Mouse (Mus musculus): ENCODE measurements around the gene Msl2.

- TF ChIP-seq POLR2A (IDR thresholded peaks at IDR 0.05; ENCODE audit: insufficient read length, low read depth) (no peak), CEBPB (IDR thresholded peaks at IDR 0.05; ENCODE audit: insufficient read depth, poor library complexity, severe bottlenecking) (no peak), POLR2AphosphoS2 (IDR thresholded peaks at IDR 0.05; ENCODE audit: insufficient read length, low read depth) (no peak), MAX (IDR thresholded peaks at IDR 0.05; ENCODE audit: low read depth) (no peak), E2F4 (IDR thresholded peaks at IDR 0.05; ENCODE audit: insufficient read depth) (no peak), MYOG (IDR thresholded peaks at IDR 0.05; ENCODE audit: control insufficient read depth in 1 of 3, insufficient read depth in 1 of 3, insufficient read length in 2 of 3, low read depth in 2 of 3) (no peak), USF1 (IDR thresholded peaks at IDR 0.05; ENCODE audit: low read depth) (no peak), TCF12 (IDR thresholded peaks at IDR 0.05; ENCODE audit: insufficient read depth, poor library complexity, severe bottlenecking) (no peak), SRF (IDR thresholded peaks at IDR 0.05; ENCODE audit: control insufficient read depth, insufficient read length, low read depth) (no peak)
Observed at GRCm38 (mm10) chr9:101102288-101102687, 28.4 kb downstream of the Msl2 start.

All from myocyte (in vitro differentiated cells).